Mouse (Mus musculus): Measurements from ENCODE around the gene Sez6. TPM values are rescaled to one million over a fixed set of nuclear protein-coding genes. Genes with fewer than 3 reads are reported as not detected.

Gene Sez6
- total RNA-seq, 2 experiments from 2014 or later: 0.22 to 0.50 TPM

DNA sequence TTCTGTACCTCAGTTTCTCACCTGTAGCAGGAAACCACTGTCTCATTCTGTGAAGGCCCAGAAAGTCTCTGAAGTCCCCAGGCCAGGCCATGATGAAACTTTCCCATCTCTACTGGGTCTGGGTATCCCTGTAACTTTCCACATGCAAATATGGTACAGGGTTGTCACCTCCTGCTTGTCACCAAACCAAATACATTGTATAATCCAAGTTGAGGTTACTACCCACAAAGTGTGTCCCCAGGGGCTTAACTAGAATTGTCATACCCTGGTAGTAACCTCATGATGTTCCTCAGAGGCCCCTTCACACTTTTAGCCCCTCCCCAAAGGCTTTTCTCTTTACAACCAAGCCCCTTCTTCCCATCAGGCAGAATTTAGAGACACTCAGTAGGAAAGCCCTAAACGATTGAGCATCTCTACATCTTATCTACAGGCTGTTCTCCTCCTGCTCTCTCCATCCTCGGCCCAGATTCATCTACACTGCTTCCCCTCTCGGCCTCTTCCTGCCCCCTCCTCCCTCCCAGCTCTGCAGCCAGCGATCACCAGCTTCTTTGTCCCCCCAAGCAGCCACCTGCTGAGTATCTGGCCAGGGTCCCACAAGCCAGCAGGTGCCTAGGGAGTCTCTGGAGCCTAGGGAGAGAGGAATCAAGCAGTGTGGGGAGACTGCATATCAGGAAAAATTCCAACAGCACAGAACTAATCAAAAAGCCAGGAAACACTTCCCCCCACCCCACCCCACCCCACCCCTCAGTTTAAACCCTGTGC, 7.2 kb downstream of the Sez6 start:
- intact Hi-C loops (cut with DNase I): no loop called here
- no peak for DNase-seq

GRCm38 (mm10) chr11:77942230-77942629, 11.6 kb downstream of the Sez6 start:
- intact Hi-C loops (cut with DNase I): no loop called here
- DNase-seq: no peak

DNA sequence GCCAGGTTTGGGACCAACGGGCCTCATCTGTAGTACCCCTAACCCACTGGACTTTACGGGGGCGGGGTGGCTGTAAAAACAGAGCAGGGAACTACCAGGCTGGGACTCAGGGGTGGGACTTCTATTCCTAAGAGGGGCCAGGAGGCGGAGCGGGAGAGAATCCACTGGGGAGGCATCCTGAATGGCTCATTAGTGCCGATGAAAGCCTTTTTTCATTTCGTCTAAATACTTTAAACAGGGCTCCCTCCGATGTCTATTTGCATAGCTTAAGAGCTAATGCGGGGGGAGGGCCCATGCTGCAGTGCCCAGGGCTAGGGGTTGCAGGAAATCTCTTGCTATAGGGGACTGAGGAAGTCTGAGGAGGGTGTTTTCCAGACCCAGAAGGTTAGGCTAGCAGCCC, 17.3 kb downstream of the Sez6 start:
- DNase-seq: no peak
- intact Hi-C loops (cut with DNase I): no loop called here

DNA sequence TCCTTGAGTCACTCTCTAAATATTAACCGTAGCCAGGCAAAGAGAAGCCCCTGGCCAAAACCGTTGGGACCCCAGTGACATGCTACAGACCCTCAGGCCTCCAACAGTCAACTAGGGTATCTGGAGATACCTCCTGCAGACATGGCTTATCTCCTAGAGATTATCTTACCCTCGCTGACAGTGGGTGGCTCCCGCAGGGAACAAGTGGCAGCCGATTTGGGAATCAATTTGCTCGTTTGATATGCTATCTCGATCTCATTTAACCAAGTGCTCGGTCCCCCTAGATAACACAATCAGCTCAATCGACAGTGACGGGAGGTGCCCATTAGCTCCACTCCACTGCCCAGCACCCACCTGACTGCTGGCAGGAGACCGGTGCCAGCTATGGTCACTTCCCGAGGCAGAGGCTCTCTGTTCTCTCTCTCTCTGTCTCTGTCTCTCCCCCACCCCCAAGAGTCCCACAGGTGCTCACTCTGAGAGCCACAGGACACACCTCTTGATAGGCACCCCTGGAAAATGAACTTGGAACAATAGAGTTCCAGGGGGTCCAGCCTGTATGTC, 19.6 kb downstream of the Sez6 start:
- DNase-seq: no peak
- intact Hi-C loops (cut with DNase I): no loop called here

DNA sequence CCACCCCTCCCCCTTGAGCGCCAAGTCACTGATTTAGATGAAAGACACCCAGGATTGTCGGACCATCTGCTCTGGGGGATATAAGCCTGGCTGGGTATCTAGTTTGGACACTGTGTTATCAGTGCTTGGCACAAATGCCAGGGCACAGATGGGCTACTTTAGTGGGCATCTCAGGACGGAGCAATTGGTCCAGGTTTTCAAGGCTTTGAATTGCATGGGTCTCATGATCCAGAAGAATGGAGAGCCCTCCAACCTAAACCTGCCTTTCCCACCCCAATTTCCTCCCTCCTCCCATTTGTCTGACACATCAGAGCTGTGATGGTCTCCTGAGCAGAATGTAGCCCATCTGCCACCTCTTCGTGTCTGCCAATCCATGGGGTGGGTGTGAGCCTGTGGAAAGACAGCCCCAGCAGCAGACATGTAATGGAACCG, 20.2 kb downstream of the Sez6 start:
- intact Hi-C loops (cut with DNase I): no loop called here
- DNase-seq: no peak

- peak in 1 of 2 experiments; percentile 38 for DNase-seq
- intact Hi-C loops (cut with DNase I): no loop called here
Measured at GRCm38 (mm10) chr11:77953671-77954070, 23.1 kb downstream of the Sez6 start.

GRCm38 (mm10) chr11:77956428-77956827, 25.8 kb downstream of the Sez6 start:
- intact Hi-C loops (cut with DNase I): no loop called here

GRCm38 (mm10) chr11:77958268-77958667, 27.7 kb downstream of the Sez6 start:
- no peak for DNase-seq
- intact Hi-C loops (cut with DNase I): no loop called here

More at GRCm38 (mm10) chr11:77956428-77956827, 25.8 kb downstream of the Sez6 start:
- no peak for DNase-seq

DNA sequence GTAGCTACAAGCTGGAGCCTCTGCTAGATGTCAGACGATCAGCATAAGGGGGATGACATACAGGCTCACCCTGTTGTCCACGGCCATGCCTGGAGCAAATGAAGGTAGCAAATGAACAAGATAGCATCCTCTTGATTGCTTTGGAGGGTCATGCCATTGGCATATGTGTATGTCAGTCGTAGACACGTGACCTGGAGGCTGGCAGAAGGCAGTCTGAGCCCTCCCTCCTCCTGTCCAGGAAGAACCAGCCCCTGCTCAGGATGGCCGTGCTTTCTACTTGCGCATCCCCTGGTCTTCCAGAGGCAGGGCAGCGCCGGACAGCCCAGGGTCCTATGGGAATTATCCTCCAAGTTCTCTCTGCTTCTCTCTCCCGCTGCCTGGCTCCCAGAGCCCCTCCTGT, 28.3 kb downstream of the Sez6 start:
- intact Hi-C loops (cut with DNase I): no loop called here

GRCm38 (mm10) chr11:77960199-77960598, 29.6 kb downstream of the Sez6 start:
- no peak for DNase-seq
- intact Hi-C loops (cut with DNase I): loop anchor here (10.0 kb wide), 1 partner anchor 235 kb away; the partner anchor contains the start of gene Cryba1

More for the DNA sequence above, 28.3 kb downstream of the Sez6 start:
- no peak for DNase-seq

DNA sequence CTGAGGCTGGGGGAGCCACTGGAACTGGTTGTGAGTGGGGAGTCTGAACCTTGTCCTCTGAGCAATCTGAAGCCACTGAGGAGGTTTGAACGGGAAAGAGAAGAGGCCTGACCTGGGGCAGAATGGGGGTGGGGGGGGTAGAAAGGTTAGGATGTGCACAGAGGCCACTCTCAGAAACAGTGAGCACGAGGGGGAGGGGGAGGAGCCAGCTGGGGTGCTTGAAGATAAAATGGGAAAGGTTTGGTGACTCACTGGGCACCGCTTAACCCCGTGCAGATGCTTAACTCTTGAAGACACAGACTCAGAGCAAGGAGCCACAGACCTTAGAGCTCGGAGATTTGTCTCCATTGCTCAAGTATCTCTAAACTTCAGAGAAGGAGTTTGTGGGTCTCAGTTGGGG, 30.3 kb downstream of the Sez6 start:
- intact Hi-C loops (cut with DNase I): loop anchor here (10.0 kb wide), 1 partner anchor 236 kb away; the partner anchor contains the start of gene Cryba1

DNA sequence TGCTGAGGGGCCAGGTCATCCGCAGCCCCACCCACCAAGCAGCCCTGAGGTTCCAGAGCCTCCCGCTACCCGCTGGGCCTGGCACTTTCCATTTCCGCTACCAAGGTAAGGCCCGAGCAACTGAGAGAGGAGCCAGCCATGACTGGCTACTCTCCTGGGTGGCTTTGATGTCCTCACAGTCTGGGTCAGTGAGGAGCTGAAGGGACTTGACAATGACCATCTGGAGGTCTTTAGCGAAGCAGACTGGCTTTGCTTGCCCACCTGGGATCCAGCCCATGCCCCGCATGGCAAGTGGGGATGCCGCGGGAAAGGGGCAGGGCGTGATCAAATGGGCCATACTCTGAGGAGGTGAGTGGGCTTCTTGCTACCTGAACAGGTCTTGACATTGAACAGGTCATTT, 32.3 kb downstream of the Sez6 start:
- no peak for DNase-seq
- intact Hi-C loops (cut with DNase I): loop anchor here (10.0 kb wide), 1 partner anchor 238 kb away; the partner anchor contains the start of gene Cryba1

More for the DNA sequence above, 30.3 kb downstream of the Sez6 start:
- DNase-seq: no peak

DNA sequence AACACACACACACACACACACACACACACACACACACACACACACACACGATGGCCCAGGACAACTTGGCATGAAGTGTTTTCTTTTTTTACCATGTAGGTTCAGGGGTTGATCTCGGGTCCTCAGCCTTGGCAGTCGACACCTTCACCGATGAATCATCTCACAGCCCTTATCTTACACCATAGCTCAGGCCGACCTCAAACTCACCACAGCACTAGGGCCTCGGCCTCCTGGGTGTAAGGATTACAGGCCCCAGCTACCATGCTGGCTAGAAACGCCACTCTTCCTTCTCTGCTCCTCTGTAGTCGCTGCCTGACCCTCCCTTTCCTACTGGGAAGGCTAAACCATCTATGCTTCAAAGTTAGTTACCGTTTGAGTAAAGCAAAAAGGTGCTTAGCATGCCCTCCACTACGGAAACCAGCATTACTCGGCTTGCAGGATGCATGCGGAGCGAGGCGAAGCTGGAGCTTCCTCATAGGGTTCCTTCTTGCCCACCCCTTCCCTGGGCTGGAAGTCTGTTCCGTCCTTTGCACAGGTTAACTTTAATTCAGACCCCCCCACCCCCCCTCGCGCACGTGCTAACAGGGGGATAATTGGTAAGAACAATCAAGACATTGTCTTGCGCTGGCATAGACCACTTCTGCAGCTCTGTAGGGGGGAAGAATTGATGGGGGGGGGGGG, 34.0 kb downstream of the Sez6 start:
- intact Hi-C loops (cut with DNase I): loop anchor here (5.0 to 10.0 kb wide), 2 partner anchors 222 to 240 kb away; partner anchors contain the start of gene Cryba1
- no peak for DNase-seq

DNA sequence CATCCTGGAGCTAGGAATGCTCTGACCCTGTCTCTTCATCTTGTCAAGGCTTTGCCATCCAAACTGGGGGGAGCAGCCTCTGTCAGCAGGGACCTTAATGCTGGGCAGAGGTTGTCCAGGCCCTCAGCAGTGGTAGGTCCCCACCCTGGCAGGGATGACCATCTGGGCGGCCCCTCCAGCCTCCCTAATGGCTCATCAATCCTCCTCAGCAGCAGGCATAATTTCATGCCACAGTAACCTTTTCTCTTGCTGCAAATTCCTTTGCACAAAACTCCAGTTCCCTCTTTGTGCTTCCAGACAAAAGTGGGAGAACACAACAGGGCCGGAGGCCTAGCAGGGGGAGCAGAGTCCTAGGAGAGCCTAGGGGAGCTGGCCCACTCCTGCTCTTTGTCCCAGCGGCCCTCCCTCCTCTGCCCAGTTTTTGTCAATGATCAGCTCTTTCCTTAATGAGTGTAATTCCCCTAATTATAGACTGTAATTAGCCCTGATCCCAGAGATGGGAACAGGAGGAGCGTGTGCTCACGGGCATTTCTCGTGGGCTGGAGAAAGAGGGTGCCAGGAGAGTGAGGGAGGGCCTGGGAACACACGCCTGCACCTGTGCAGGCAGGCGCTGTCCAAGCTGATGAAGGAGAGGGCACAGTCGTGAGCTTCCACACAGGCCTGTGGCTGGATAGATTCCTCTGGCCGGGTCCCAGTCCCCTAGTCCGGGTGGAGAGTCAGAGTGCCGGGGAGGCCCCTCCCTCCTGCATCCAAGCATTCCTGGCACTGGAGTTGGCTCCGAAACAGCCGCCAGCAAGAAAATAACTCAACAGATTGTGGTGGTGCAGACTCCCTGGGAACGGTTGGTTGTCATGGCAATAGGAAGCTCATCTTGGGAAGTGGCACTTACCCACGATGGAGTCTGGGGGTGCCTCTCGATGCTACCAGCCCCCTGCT, 34.8 kb downstream of the Sez6 start:
- intact Hi-C loops (cut with DNase I): loop anchor here (5.0 to 10.0 kb wide), 2 partner anchors 223 to 241 kb away; partner anchors contain the start of gene Cryba1
- peak; percentile 23 to 60 for DNase-seq

DNA sequence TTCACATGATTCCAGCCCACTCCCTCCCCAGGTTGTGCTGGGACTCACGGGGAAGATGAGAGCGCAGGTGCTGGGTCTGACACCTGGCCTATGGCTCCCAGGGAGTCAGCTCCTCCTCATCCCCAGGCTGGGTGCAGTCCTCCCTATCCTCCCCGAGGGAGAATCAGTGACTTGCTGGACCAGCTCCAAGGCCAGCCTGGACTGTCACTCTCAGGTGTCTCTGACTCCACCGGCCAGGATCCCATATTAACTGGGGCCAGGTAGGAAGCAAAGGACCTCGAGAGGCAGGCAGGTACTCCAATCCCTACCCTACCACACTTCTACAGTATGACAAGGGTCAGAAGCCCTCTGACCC, 35.4 kb downstream of the Sez6 start:
- intact Hi-C loops (cut with DNase I): loop anchor here (5.0 to 10.0 kb wide), 2 partner anchors 224 to 241 kb away; partner anchors contain the start of gene Cryba1
- no peak for DNase-seq

GRCm38 (mm10) chr11:77967114-77967513, 36.5 kb downstream of the Sez6 start:
- intact Hi-C loops (cut with DNase I): loop anchor here (1.0 to 10.0 kb wide), 3 partner anchors 140 to 242 kb away; partner anchors contain the start of gene Cryba1

DNA sequence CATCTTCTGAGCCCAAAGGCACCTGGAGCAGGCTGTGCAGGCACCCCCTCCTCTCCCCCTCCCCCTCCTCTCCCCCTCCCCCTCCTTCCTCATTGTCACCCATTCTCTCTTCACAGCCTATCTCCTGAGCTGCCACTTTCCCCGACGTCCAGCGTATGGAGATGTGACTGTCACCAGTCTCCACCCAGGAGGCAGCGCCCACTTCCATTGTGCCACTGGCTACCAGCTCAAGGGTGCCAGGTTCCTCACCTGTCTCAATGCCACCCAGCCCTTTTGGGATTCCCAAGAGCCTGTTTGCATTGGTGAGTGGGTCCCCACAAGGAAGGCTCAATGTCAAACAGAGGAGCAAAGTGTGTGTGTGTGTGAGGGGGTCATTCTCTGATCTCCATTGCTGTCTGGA, 38.2 kb downstream of the Sez6 start:
- no peak for DNase-seq
- intact Hi-C loops (cut with DNase I): loop anchor here (5.0 to 10.0 kb wide), 2 partner anchors 226 to 244 kb away; partner anchors contain the start of gene Cryba1

More at GRCm38 (mm10) chr11:77967114-77967513, 36.5 kb downstream of the Sez6 start:
- DNase-seq: peak; percentile 73 to 85

DNA sequence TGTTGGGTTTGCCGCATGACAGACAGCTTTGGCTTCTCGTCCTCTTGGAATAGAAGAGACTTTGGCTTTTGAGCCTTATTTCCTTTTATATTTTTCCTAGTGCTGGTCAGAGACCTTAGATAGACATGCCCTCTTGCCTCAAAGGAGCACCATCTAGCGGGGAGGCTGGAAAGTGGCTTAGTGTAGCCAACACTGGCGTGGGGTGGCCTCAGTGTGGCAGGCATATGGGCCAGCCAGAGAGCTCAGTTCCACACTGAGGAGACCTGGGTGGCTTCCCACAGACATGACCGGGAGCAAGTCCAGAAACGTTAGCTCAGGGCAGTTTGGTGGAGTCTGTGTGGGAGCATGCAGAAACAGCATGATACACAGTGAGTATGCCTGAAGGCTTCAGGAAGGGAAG, 40.1 kb downstream of the Sez6 start:
- intact Hi-C loops (cut with DNase I): no loop called here
- DNase-seq: no peak

- DNase-seq: no peak
- intact Hi-C loops (cut with DNase I): no loop called here
Measured at GRCm38 (mm10) chr11:77973520-77973919, 42.9 kb downstream of the Sez6 start.

DNA sequence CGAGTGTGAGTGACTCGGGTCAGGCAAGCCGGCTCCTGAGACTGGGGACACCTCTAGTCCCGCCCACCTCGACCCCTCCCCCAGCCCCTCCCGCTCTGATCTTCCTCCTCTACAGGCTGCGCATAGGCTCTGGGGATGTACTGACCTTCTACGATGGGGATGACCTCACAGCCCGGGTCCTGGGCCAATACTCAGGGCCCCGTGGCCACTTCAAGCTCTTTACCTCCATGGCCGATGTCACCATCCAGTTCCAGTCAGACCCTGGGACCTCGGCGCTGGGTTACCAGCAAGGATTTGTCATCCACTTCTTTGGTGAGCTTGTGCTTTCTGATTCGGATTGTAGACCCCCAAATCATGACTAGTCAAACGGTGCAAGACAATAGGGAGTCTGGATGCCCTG, 43.7 kb downstream of the Sez6 start:
- no peak for DNase-seq
- intact Hi-C loops (cut with DNase I): no loop called here

All from heart, postnatal 14 days (tissue).